8 mouse cellular contexts compared by ENCODE assay signal in the genomic region with DNA sequence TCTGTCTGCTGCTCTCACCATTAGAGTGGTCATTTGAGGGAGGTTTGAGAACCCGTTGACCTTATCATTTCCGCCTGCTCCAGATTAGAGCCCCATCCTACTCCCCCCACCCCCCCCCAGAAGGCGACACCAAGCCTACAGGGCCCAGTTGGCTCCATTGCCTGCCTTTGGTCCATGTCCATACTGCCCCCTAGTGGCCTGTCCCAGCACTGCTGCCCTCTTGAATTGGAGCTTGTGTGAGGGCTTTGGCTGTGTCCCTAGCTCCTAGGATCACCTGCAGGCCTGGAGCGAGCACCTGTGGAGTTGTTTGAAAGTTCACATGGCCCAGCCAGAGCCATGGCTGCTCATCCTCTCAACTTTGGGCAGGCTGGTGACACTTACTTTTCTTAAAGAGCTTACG.
DNase-seq lines count a peak whose midpoint lies in the region; ATAC-seq lines count a peak whose summit lies in the region.

No protein-coding gene starts in this region.

- 65% methylated on average over 5 of the region's 5 CpGs for WGBS in kidney, embryonic 16.5 days
- WGBS in heart, embryonic 13.5 days: 40% methylated on average over 5 of the region's 5 CpGs

- H3K9ac ChIP-seq in kidney, embryonic 16.5 days (replicated peaks; ENCODE audit: low read length): no peak overlapping the region
- 0 out of 2 replicates have a peak overlapping the region, but pooled peaks have one; percentile 47 for H3K9ac ChIP-seq in heart, embryonic 13.5 days

- no peak overlapping the region for H3K4me3 ChIP-seq in kidney, embryonic 16.5 days (ENCODE audit: low read length)
- H3K4me3 ChIP-seq in heart, embryonic 13.5 days: no peak overlapping the region

- peaks cover 10% of the 10 kb centered on the region; the same call in 1 of the 2 replicates for H3K36me3 ChIP-seq in kidney, embryonic 16.5 days (ENCODE audit: insufficient read depth, low read length)
- H3K36me3 ChIP-seq in heart, embryonic 13.5 days: peaks cover 71% of the 10 kb centered on the region

- H3K9me3 ChIP-seq in kidney, embryonic 16.5 days (ENCODE audit: low read length): no peaks in the 10 kb centered on the region
- H3K9me3 ChIP-seq in heart, embryonic 13.5 days: no peaks in the 10 kb centered on the region

- no peak for ATAC-seq in kidney, embryonic 16.5 days (ENCODE audit: low FRiP score, low TSS enrichment)
- ATAC-seq in heart, embryonic 13.5 days (ENCODE audit: extremely low read depth, insufficient number of reproducible peaks, low FRiP score, low TSS enrichment): no peak

- no peaks in the 10 kb centered on the region for H3K27me3 ChIP-seq in kidney, embryonic 16.5 days (ENCODE audit: insufficient read depth, low read length)
- no peaks in the 10 kb centered on the region for H3K27me3 ChIP-seq in heart, embryonic 13.5 days (replicated peaks)

- DNase-seq in kidney, adult 18-20 months: peak; percentile 88
- DNase-seq in adrenal gland, postnatal 10 days: peak; percentile 91
- peak; percentile 83 for DNase-seq in embryo, embryonic 9.5 days (ENCODE audit: extremely low spot score)
- DNase-seq in left cerebral cortex, adult 18-20 months (ENCODE audit: low spot score in 2 of 2): peak; percentile 69 to 86
- peak; percentile 86 for DNase-seq in naive thymus-derived CD4-positive, alpha-beta T cell, adult 2 months (ENCODE audit: low read depth)
- DNase-seq in thymus, postnatal 0 days (ENCODE audit: low spot score): peak; percentile 80

- H3K4me2 ChIP-seq in kidney, embryonic 16.5 days (replicated peaks; ENCODE audit: low read depth, low read length): no peak overlapping the region
- H3K4me2 ChIP-seq in heart, embryonic 13.5 days: no peak overlapping the region

- H3K27ac ChIP-seq in kidney, embryonic 16.5 days (ENCODE audit: low read length): no peak overlapping the region
- H3K27ac ChIP-seq in heart, embryonic 13.5 days (replicated peaks): peak overlapping the region; percentile 99

- H3K4me1 ChIP-seq in kidney, embryonic 16.5 days (ENCODE audit: insufficient read depth, low read length): peaks cover 37% of the 10 kb centered on the region
- peaks cover 46% of the 10 kb centered on the region for H3K4me1 ChIP-seq in heart, embryonic 13.5 days
